Mouse (Mus musculus): ENCODE measurements around the gene Prpf4.

DNA sequence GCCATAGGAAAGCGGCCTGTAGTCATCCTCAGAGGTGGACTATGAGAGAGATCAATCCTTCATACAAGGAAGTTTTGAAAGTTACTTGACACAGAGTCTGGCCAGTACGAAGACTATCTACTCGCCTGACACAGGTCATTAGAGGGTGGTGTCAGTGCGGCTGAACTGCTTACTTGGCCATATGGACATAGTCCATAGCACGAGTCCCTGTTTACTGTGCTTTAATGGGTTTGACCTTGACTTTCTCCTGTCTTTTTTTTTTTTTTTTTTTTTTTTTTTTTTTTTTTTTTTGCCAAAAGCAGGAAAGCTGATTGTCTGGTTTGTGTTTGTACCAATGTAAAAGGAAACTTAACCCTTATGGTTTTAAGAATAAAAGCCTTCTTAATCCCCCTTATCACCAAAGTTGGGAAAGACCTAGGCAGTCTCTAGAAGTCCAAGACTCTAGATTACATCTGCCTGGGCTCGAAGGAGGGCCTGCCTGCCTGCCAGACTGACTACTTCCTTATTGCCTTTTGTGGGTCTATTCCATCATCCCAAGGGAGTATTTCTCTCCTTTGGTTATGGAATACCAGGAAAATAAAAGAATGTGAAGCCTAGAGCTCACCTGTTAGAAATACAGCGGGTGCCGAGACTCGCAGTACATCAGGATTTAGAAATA lies 28.7 kb upstream of the Prpf4 start:
- TF ChIP-seq CTCF (IDR thresholded peaks at IDR 0.05; ENCODE audit: borderline replicate concordance, insufficient read depth, low read length) (no peak), POLR2A (IDR thresholded peaks at IDR 0.05; ENCODE audit: low read depth, low read length) (no peak)

Data from embryonic fibroblast, embryonic 13.5 days (primary cell).